Mouse (Mus musculus) ES-Bruce4 (cell line): ENCODE measurements around the gene Lims1.

Source experiments
- CTCF ChIP-seq: IDR thresholded peaks from one replicate; pipeline ENCODE4 v1.8.1; 2011; ENCODE audit warnings: low read depth, low read length
- EP300 ChIP-seq: IDR thresholded peaks from 2 replicates; pipeline ENCODE4 v1.6.1; 2011; ENCODE audit warnings: low read depth, low read length; ENCODE audit not compliant: insufficient read depth
- POLR2A ChIP-seq: IDR thresholded peaks from one replicate; pipeline ENCODE4 v1.8.1; 2011; ENCODE audit warnings: low read length; ENCODE audit not compliant: insufficient read depth

GRCm38 (mm10) chr10:58416702-58417101 lies 93.4 kb downstream of the Lims1 start:
- TF ChIP-seq POLR2A (no peak), CTCF (no peak), EP300 (no peak)
